Mouse (Mus musculus) midbrain, embryonic 14.5 days (tissue): ENCODE measurements around the gene Zfp458. TPM values are rescaled to one million over a fixed set of nuclear protein-coding genes. Genes with fewer than 3 reads are reported as not detected.

Experiments used
- polyA plus RNA-seq: library from polyadenylated mRNA; unstranded; fragments of >200 nt; fragmentation: Nextera tagmentation; extraction: Ambion mirVana; gene quantifications from 2 replicates; pipeline ENCODE4 v1.2.1, GENCODE M21; 2014

Gene Zfp458
- polyA plus RNA-seq, 1 experiment from 2014 or later: 7.0 TPM

Other genes with a start within 250 kb of the Zfp458 start
- 9.3 and 10.2 TPM in 2 replicates for gene Zfp712, start 217.3 kb downstream of the Zfp458 start, polyA plus RNA-seq
- 12.4 and 12.6 TPM in 2 replicates for gene Zfp708, start 180.5 kb downstream of the Zfp458 start, polyA plus RNA-seq
- 1.0 and 2.0 TPM in 2 replicates for gene Gm28557, start 169.9 kb downstream of the Zfp458 start, polyA plus RNA-seq
- not detected in 2 replicates for gene Rslcan18, start 162.2 kb downstream of the Zfp458 start, polyA plus RNA-seq
- gene Zfp759, start 156.8 kb downstream of the Zfp458 start, polyA plus RNA-seq: 5.5 and 5.8 TPM in 2 replicates
- gene Rsl1, start 105.3 kb downstream of the Zfp458 start, polyA plus RNA-seq: 5.4 and 6.2 TPM in 2 replicates
- gene Zfp455, start 84.0 kb downstream of the Zfp458 start, polyA plus RNA-seq: 1.5 and 3.1 TPM in 2 replicates
- gene Zfp457, start 28.0 kb upstream of the Zfp458 start, polyA plus RNA-seq: 0.76 and 0.92 TPM in 2 replicates
- gene Zfp595, start 54.1 kb upstream of the Zfp458 start, polyA plus RNA-seq: 2.1 TPM in 2 replicates
- gene Gm28044, start 82.1 kb upstream of the Zfp458 start, polyA plus RNA-seq: not detected in 2 replicates
- 0.65 and 0.82 TPM in 2 replicates for gene Zfp953, start 82.1 kb upstream of the Zfp458 start, polyA plus RNA-seq
- 0.38 TPM in 1 of 2 replicates, not detected in the other for gene Gm28041, start 97.3 kb upstream of the Zfp458 start, polyA plus RNA-seq
- gene Zfp456, start 97.3 kb upstream of the Zfp458 start, polyA plus RNA-seq: 0.78 and 0.93 TPM in 2 replicates
- 2.7 and 3.6 TPM in 2 replicates for gene Zfp429, start 121.4 kb upstream of the Zfp458 start, polyA plus RNA-seq
- 0.72 TPM in 2 replicates for gene Zfp459, start 143.0 kb upstream of the Zfp458 start, polyA plus RNA-seq
- gene Zfp874a, start 173.2 kb upstream of the Zfp458 start, polyA plus RNA-seq: 6.0 and 7.6 TPM in 2 replicates
- 2.3 and 2.7 TPM in 2 replicates for gene Zfp874b, start 205.8 kb upstream of the Zfp458 start, polyA plus RNA-seq
- 10.1 and 15.5 TPM in 2 replicates for gene Zfp58, start 222.1 kb upstream of the Zfp458 start, polyA plus RNA-seq
- gene Gm26965, start 247.7 kb upstream of the Zfp458 start, polyA plus RNA-seq: 0.42 TPM in 1 of 2 replicates, not detected in the other
- 39.9 and 45.3 TPM in 2 replicates for gene Zfp87, start 247.7 kb upstream of the Zfp458 start, polyA plus RNA-seq